Mouse (Mus musculus) small intestine, adult 2 months (tissue): ENCODE measurements around the gene Dlgap1.

Experiments used
- CTCF ChIP-seq: fragments of 200-500 bp; IDR thresholded peaks from 2 replicates; pipeline ENCODE4 v1.5.1; 2012; ENCODE audit warnings: low read depth, mild to moderate bottlenecking, control low read depth, inconsistent platforms, low read length, moderate library complexity, mixed read lengths; ENCODE audit not compliant: insufficient replicate concordance, insufficient read length; ENCODE audit errors: extremely low read depth
- POLR2A ChIP-seq: fragments of 200-500 bp; IDR thresholded peaks from 2 replicates; pipeline ENCODE4 v1.6.1; 2012; ENCODE audit warnings: low read depth, mild to moderate bottlenecking, control low read depth, inconsistent platforms, low read length, moderate library complexity

- TF ChIP-seq POLR2A (no peak), CTCF (no peak)
These were observed 897.8 kb downstream of the Dlgap1 start for GRCm38 (mm10) chr17:70866538-70867114.
